Mouse (Mus musculus) CD4-positive, CD25-positive, alpha-beta regulatory T cell, adult 4 months (primary cell): Measurements from ENCODE around the gene Eif4a1. TPM values are rescaled to one million over a fixed set of nuclear protein-coding genes. Genes with fewer than 3 reads are reported as not detected.

Experiments
- ATAC-seq: one replicate; pipeline ENCODE4 v1.8.0; 2017
- polyA plus RNA-seq, 2 experiments: library from polyadenylated mRNA; unstranded; fragments of 100-300 nt; shearing (Covaris generic); gene quantifications; one replicate each; pipeline ENCODE4 v1.2.1; 2017

Eif4a1 gene
- polyA plus RNA-seq, 2 experiments from 2014 or later, result 166 to 236 TPM

DNA sequence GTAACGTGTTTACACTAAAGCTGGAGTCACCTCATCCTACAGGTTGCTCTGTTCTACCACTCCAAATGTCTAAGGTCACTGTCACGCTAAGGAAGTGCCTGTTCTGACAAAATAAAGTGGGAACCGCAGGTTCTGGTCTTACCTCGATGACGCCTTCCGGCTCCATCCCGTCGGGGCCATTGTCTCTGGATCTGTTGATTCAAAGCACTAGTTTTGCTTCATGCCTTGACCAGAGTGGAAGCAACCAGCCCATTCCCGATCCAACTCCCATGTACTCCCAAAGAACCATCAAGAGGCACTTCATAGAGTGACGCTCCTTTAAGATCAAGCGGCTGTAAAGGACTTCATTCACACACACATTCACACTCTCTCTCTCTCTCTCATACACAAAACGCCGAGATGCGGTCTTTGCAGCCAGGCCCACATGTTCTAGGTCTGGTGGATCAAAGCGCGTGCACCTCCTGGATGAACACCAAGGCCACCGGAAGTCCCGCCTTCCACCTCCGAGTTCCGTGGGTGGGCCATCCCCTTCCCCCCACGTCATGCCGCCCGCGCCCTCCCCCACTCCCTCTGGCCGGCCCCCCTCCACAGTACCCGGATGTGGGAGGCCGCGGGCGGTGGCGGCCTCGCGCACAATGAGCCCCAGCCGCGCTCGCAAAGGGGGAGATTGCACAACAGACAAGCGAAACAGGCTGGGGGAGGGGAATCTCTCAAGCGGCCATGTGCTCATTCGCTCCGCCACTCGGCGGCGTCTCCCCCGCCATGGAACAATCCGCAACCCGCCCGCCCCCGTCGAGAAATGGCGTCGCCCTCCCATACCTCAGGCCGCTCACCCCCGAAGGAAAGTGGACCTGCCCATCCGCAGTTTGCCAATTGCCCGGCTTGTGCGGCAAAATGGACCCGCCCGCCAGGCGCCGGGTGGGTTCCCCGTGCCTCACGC is 1.2 kb downstream of the Eif4a1 start:
- ATAC-seq, result peak; percentile 60

DNA sequence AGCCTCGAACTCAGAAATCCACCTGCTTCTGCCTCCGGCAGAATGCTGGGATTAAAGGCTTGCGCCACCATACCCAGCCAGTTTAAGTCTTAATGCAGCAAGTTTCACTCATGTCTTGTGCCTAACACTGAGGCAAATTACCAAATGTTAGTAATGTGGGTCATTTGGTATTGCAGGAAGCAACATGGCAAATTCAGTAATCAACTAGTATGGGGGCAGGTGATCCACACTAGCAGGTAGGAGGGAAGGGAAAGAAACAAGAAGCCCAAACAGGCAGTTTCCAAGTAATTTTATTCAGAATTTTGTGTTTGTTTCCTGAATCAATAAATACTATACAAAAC is 5.6 kb downstream of the Eif4a1 start:
- ATAC-seq, result no peak

DNA sequence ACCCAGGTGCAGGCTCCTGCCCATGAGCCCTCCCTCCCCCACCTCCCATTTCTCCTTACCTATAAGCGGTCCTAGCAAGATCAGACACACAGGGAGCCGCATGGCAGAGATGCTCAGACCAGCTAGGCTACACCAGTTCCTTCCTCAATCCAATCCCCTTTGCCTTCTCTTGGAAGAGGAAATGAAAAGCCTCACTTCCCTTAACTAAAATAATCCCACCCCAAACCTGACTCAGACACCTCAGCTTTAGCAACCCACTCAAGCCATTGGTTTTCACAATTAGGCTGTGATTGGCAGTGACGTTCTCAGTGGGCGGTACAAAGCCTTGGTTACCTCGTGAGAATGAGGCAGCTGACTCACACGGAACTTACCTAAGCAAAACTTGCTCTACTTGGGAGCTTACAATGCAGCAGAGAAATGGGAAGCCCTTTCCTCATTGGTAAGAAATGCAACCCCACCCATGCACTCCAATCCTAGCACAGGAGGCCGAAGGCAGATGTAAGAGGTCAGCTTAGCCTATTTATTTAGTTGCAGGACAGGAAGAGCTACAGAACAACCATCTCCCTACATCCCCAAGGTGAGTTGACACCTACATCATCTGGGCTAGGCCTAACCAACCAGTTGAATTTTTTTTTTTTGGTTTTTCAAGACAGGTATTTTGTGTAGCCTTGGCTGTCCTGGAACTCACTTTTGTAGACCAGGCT is 6.1 kb downstream of the Eif4a1 start, which contains the start of gene Cd68:
Gene Cd68, minus strand, starts transcription at position 193 of the 704 bp plus-strand sequence.
- no peak for ATAC-seq

DNA sequence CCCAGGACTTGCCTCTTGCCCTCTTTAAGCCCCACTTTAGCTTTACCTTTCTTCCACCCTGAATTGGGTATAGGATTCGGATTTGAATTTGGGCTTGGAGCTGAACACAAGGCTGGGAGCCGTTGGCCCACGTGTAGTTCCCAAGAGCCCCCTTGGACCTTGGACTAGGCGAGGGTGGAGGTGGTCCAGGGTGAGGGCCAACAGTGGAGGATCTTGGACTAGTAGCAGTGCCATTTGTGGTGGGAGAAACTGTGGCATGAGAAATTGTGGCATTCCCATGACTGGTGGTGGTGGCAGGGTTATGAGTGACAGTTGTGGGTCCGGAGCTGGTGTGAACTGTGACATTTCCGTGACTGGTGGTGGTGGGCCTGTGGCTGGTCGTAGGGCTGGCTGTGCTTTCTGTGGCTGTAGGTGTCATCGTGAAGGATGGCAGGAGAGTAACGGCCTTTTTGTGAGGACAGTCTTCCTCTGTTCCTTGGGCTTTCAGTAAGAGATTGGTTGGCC is 6.7 kb downstream of the Eif4a1 start:
- ATAC-seq, result no peak

DNA sequence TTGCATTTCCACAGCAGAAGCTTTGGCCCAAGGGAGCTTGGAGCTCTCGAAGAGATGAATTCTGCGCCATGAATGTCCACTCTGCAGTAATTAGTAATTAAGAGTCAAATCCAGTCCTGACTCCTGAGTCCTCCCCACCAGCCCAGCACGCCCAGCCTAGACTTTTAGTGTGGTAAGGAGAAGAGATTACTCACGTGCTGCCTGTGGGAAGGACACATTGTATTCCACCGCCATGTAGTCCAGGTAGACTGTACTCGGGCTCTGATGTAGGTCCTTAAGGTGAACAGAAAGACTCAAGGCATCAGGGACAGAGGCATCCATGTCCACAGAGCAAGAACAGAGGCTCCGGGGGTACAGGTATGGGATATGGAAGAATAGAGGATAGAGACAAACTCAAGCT is 7.4 kb downstream of the Eif4a1 start:
- ATAC-seq, result no peak

DNA sequence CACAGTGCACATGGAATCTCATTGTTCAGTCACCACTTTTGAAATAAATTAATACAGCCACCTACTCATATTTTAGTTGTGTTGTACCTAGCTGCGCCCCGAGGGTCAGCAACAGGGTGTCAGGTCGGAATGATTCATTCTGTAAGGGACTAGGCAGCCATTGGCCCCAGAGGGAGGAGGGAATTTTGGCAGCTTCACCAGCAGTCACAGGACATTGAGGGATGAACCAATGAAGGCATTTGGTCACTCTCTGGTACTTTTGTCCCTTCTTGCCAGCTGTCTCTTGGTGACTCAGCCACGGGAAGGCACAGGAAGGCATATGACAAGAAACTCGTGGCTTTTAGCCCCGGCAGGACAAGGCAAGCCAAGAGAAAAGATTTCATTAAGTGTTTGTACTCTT is 8.4 kb downstream of the Eif4a1 start:
- ATAC-seq, result no peak

DNA sequence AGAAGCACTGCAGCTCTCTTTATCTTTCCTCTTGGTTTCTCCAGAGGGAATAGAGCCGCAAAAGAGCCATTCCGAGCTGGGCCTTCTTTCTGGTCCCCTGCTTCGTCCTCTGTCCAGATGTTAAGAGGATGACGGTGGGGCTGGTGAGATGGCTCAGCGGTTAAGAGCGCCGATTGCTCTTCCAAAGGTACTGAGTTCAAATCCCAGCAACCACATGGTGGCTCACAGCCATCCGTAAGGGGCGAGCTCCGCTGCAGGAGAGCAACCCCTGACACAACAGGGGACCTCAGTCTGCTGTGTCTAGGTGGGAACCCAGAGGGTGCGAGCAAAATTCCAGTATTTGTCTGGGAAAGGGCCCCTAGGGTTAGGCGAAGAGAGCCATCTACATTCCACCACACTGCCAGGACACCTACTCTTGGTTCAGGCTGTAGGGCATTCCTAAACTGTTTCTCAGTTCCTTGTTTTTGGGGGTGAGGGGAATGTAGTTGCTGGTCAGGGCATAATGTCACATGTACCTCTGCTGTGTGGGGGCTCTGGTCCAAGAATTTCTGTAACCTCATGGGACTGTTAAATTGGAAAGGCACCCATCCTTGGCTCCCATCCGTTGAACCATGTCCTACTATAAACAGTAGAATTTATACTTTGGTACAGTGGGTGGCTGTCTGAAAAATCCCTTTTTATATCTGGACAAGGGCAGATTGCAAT is 9.1 kb downstream of the Eif4a1 start:
- ATAC-seq, result no peak

DNA sequence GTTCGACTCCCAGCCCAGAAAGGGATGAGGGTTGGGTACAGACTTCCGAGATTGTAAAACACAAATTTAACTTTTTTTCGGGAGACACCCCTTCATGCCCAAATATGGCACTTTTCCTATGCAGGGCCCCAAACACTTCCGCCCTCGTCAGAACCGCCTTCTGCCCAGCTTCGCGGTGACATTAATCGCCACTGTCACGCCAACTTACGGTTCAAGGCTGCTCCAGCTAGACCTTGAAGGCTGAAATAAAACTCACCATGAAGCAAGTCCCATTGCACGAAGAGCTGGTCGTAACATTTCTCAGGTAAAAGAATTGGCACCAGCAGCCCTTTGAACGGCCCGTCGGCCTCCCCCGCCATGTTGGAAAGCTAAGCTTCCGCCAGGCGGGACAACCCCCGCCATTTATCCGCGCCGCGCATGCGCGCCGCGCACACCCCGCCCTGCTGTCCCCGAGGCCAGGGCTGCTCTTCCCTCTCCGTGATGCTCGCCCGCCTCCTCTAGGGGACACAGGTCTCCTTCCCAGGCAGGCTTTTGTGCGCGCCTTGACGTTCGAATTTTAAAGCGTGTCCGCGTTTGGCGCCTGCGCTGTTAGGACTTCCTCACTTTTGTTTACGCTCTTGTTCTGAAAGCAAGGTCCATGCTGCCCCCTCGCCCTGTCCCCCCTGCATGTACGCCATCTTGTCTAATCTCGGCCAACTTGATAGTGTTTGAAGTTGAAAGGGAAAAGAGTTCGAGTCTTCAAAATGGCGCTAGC is 9.8 kb downstream of the Eif4a1 start, which contains the start of gene Mpdu1:
Gene Mpdu1, minus strand, starts transcription at position 430 of the 754 bp plus-strand sequence.
- ATAC-seq, result peak; percentile 89

DNA sequence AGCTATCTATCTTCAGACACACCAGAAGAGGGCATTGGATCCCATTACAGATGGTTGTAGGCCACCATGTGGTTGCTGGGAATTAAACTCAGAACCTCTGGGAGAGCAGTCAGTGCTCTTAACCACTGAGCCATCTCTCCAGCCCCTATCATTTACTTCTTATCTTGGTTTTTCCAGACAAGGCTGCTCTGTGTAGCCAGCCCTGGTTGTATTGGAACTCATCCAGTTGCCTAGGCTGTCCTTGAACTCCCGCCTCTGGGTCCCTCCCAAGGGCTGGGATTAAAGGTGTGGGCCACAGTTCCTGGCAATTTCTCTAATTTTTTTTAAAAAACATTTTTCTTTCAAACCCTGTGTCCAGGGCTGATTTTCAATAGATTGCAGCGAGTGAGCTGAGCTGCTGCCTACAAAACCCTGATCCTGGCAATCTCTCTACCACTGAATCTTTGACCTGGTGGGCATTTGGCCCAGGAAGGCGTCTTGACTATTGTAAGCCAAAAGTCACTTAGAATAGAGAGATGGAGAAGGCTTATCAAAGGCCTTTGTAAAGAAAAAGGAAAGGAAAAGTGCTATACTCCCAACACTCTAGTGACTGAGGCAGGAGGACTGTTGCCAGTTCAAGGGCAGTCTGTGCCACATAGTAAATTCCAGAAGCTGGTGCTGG is 10.9 kb downstream of the Eif4a1 start:
- ATAC-seq, result no peak

DNA sequence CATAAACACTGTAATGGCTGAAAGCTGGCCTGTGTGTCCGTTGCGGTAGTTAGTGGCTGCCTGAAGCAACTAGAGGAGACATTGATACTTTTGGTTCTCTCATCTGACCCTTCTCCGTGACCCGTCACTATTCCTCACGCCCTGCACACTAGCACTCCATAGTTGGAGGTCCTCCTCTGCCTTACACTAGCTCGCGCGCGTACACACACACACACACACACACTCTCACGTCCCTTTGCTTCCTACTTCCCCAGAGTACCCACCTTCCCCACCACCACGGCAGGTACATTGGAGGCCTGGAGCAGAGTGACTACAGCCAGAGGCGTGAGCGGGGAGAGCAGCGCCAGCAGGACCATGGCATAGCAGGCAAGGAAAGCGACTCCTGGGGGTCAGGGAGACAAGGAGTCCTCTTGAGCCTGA is 14.8 kb downstream of the Eif4a1 start:
- ATAC-seq, result no peak

DNA sequence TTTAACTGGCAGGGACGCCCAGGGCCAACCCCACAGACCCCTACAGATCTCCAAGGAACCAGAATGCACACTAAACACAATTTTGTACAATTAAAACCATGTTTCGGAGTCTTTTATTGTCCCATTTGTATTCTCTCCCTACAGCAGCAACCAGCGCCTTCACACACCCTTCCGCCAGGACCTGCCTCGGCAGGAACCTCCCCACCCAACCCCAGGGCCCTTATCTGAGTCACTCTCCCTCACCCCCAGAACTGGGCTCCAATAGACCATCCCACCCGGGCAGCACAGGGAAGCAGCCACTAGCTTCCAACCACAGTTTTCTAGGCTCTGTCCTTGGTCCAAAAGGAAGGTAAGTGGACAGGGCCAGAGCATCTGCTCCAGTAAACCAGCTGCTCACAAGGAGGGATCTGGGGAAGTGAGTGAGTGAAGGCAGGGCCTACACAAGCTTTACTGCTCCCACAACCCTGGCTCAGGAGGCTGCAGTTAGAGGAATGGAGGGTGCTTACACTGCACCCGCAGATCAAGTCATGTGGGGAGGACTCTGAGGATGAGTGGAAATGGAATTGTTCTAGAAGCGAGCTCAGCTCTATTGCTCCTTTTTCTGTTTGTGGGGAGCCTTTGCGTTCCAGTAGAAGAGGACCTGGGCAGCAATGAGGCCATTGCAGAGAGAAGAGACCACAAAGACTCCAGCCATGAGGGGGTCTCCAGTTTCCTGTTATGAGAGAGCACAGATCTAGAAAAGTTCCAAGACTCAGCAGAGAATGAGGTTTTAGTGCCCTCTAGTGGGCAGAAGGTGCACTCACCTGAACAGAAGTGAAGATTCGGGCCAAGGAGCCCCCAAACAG is 15.4 kb downstream of the Eif4a1 start:
- peak; percentile 45 for ATAC-seq

DNA sequence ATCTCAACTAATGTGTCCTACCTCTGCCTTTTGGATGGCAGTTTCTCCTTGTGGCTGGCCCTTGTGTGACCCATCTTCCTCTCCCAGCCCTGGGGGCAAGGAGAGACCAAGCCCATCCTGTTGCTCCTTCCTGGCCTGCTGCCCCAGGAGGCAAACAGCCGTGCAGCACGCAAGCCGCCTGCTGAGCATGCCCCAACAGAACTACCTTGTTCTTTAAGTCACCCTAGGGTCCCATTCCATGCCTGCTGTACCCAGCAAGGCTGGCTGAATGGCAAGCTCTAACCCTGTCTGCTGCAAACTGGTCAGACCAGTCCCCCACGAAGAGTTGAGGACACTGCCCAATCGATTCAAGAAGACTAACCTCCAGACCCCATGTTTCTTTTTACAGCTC is 16.2 kb downstream of the Eif4a1 start:
- no peak for ATAC-seq

DNA sequence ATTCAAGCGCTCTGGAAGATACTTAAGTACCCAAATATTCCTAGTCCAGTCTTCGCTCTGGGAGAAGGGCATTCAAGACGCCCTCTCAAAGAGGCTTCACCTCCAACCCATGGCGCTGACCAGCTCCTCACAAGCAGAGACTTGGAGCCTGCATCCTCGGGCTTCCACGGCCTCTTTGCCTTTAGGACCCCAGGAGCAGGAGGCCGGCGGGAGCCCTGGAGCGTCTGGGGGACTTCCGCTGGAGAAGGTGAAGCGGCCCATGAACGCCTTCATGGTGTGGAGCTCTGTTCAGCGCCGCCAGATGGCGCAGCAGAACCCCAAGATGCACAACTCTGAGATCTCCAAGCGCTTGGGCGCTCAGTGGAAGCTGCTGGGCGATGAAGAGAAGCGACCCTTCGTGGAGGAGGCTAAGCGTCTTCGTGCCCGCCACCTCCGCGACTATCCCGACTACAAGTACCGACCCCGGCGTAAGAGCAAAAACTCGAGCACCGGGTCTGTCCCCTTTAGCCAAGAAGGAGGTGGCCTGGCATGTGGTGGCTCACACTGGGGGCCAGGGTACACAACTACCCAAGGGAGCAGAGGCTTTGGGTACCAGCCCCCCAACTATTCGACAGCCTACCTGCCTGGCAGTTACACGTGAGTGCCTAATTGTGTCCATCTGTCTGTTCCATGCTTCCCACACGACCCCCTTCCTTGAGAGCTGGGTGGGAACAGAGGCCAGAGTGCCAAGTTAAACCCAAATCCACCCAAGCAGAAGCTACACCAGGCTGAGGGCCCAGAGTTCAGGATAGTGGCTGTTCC is 16.8 kb downstream of the Eif4a1 start, which contains the start of gene Sox15:
Gene Sox15, plus strand, starts transcription at position 51 of the 801 bp plus-strand sequence.
- no peak for ATAC-seq

DNA sequence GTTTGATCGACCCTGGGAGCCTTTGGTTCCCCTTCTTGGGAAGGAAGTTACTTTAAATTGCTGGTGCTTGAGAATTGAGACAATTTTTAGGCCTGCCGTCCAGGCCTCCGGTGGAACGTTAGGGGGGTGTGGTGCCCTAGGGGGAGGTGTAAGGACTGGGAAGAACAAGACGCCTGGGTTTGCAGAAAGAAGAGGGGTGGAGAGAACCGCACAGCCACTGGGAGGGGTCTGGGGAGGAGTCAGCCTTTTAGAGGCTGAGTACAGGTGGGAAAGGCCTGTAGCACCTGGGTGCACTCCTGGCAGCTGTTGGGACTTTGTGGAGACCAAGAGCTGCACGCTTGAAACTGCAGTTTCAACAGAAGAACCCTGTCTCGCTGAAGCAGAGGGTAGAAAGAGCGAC is 17.5 kb downstream of the Eif4a1 start:
- no peak for ATAC-seq

DNA sequence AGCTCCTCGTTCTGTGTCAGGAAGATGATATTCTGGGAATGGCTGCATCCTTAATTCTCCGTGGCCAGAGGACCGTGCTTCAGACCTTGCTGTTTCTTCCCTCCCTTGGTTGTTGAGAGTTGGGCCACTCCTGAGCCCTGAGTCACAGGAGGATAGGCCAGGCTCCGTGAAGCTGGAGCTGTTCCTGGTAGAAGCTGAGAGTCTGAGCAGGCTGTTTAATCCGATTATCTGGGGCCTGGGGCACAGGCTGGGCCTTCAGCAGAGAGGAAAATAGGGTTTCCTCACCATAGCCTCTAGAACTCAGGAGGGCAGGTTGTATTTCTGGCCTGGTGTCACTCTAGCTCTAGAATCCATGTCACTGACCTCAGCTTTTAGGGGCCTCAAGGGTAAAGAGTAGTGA is 18.8 kb downstream of the Eif4a1 start:
- no peak for ATAC-seq

DNA sequence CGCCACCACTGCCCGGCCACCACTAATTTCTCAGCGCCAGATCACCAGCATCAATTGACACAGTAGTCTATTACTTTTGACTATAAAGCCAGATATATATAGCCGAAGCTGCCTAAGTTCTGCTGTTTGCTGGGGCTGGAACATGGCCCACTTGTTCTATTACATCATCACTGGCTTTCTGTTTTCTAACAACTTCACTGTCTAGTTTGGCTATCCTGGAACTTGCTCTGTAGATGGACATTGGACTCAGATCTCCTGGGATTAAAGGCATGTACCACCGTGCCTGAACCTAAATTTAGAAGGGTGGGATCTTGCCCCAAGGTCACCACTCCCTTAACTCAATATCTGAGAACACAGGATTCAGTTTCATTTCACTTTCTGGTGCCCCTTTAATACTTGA is 26.4 kb downstream of the Eif4a1 start:
- ATAC-seq, result no peak

DNA sequence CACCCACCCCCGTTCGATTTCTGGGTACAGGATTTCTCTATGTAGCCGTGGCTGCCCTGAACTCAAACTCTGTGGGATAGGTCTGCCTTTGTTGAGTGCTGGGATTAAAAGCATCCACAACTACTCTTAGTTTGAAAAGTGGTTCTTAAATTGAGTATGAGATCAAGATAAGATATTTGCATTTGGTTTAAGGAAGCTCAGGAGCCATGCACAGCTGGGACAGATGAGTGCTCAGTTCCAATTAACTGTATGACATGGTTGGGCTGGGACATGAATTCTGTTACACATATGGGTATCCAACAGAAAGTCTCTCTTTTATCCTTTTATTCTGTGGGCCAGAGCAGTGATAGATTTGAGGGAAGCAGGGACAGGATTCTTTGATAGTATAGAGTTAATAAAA is 36.8 kb downstream of the Eif4a1 start:
- no peak for ATAC-seq

DNA sequence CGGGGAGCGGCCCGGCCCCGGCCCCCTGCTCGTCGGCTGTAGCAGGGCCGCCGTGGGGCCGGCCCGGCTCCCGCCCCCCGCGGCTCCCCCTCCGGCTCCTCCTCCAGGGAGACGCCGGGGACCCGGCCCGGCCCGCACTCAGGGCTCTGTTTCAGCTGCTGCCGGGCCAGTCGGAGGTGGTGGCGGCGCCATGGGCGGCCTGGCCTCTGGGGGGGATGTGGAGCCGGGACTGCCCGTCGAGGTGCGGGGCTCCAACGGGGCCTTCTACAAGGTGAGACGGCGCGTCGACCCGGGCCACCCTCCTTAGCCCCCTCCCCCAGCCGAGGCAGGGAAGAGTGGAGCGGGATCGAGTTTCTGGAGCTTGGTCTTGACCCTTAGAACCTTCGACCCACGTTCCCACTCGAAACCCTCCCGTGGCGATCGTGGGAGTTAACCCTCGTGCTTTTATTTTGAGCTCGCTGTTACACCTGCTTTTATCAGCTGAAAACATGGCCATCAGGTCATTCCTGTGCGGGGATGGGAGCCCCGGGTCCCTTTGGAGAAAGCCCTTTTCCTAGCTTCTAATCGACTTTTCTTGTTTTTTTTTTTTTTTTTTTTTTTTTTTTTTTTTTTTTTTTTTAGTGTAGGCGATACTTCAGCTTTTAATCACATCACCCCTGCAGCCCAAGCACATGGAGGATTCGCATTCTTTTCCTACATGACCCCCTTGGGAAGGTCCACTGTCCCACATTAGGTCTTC is 38.9 kb downstream of the Eif4a1 start:
- ATAC-seq, result peak; percentile 24
